Mouse (Mus musculus) embryonic facial prominence, embryonic 13.5 days (tissue): Measurements from ENCODE around the gene Hsf5. TPM values are rescaled to one million over a fixed set of nuclear protein-coding genes. Genes with fewer than 3 reads are reported as not detected.

Source experiments
- ATAC-seq: fragments of 200-750 bp; cut with Nextera tagmentation; 2 replicates; pipeline ENCODE4 v1.8.0; 2017; ENCODE audit warnings: low read depth; ENCODE audit not compliant: insufficient number of reproducible peaks, insufficient read depth, low FRiP score, low TSS enrichment
- H3K27ac ChIP-seq: fragments of 300-500 bp; sonication (generic); 2 replicates; pipeline ENCODE4 v1.5.1; 2015; ENCODE audit warnings: moderate library complexity, mild to moderate bottlenecking, inconsistent platforms
- H3K27me3 ChIP-seq: fragments of 300-500 bp; sonication (generic); 2 replicates; pipeline ENCODE4 v1.6.1; 2015; ENCODE audit warnings: mild to moderate bottlenecking, inconsistent platforms
- H3K36me3 ChIP-seq: fragments of 300-500 bp; sonication (generic); 2 replicates; pipeline ENCODE4 v1.6.1; 2015; ENCODE audit warnings: mild to moderate bottlenecking, inconsistent platforms
- H3K4me1 ChIP-seq: fragments of 300-500 bp; sonication (generic); 2 replicates; pipeline ENCODE4 v1.6.1; 2015; ENCODE audit warnings: inconsistent platforms
- H3K4me2 ChIP-seq: fragments of 300-500 bp; sonication (generic); 2 replicates; pipeline ENCODE4 v1.6.1; 2015; ENCODE audit warnings: moderate library complexity, mild to moderate bottlenecking, inconsistent platforms
- H3K4me3 ChIP-seq: fragments of 300-500 bp; sonication (generic); 2 replicates; pipeline ENCODE4 v1.5.1; 2015; ENCODE audit warnings: mild to moderate bottlenecking, inconsistent platforms
- H3K9ac ChIP-seq: fragments of 300-500 bp; sonication (generic); 2 replicates; pipeline ENCODE4 v1.6.1; 2015; ENCODE audit warnings: mild to moderate bottlenecking, inconsistent platforms
- H3K9me3 ChIP-seq: fragments of 300-500 bp; sonication (generic); 2 replicates; pipeline ENCODE4 v1.6.1; 2016; ENCODE audit warnings: inconsistent platforms
- WGBS: fragments of 180-500 bp; shearing (Covaris S2); methylation state at CpG from one replicate; pipeline ENCODE4 v1.1.7; 2015; ENCODE audit warnings: mixed read lengths; 5-methylcytosine and 5-hydroxymethylcytosine counted together
- polyA plus RNA-seq: library from polyadenylated mRNA; unstranded; fragments of >200 nt; fragmentation: Nextera tagmentation; extraction: Ambion mirVana; gene quantifications from 2 replicates; pipeline ENCODE4 v1.2.1, GENCODE M21; 2015

Gene Hsf5
- polyA plus RNA-seq, 1 experiment from 2014 or later: 0.25 TPM

DNA sequence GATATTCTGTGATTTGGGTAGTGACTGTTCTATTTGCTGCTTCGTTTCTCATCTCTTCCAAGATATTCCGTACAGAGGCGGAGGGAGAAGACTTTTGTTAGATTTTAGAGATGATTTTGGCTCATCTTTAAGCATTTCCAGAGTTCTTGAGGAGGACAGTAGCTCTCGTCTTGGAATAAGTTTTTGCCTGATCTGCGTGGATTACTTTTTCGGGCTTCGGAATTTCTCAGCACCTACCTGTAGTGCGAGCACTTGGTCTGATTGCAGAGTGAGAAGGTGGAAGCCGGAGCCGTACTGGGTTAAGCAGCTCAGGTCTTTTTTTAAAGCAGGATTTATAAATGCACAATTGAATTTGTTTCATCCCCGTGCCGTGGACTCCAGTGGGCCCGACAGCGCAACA is 45.9 kb downstream of the Hsf5 start:
- peak overlapping the region; percentile 28; the same call in 1 of the 2 replicates for H3K27ac ChIP-seq
- peak overlapping the region; percentile 65 for H3K4me2 ChIP-seq
- 7% methylated on average over 14 of the region's 14 CpGs for whole genome bisulfite sequencing
- peak overlapping the region; percentile 67 for H3K9ac ChIP-seq
- ATAC-seq: no peak; the same call in 1 of the 2 replicates
- no peaks in the 10 kb centered on the region for H3K36me3 ChIP-seq
- peak overlapping the region; percentile 46 for H3K4me3 ChIP-seq
- peaks cover 10% of the 10 kb centered on the region for H3K27me3 ChIP-seq
- no peaks in the 10 kb centered on the region for H3K9me3 ChIP-seq
- no peaks in the 10 kb centered on the region for H3K4me1 ChIP-seq

DNA sequence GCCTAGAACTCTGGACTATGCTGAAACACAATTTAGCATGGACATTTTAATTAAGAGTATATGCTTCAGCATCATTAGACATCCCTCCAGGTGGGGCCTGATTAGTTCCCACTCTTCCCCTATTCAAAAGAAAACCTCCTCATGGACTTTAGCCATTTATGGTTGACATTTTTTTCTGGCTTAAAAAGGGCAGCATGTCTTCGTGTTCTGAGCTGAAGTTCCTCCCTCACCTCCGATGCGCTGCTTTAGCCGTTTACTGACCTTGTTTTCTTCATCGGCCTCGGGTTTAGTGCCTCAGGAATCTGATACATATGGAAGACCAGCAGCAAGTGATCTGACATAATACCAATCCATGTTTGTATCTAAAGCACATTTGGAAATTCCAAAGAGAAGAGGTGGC is 47.0 kb downstream of the Hsf5 start:
- peak overlapping the region; percentile 65 for H3K4me2 ChIP-seq
- no peak for ATAC-seq
- peak overlapping the region; percentile 46 for H3K4me3 ChIP-seq
- 66% methylated on average over 6 of the region's 6 CpGs for WGBS
- no peaks in the 10 kb centered on the region for H3K9me3 ChIP-seq
- H3K9ac ChIP-seq: peak overlapping the region; percentile 63; the same call in 1 of the 2 replicates
- no peak overlapping the region for H3K27ac ChIP-seq
- no peaks in the 10 kb centered on the region for H3K36me3 ChIP-seq
- peaks cover 10% of the 10 kb centered on the region for H3K27me3 ChIP-seq
- H3K4me1 ChIP-seq: no peaks in the 10 kb centered on the region

DNA sequence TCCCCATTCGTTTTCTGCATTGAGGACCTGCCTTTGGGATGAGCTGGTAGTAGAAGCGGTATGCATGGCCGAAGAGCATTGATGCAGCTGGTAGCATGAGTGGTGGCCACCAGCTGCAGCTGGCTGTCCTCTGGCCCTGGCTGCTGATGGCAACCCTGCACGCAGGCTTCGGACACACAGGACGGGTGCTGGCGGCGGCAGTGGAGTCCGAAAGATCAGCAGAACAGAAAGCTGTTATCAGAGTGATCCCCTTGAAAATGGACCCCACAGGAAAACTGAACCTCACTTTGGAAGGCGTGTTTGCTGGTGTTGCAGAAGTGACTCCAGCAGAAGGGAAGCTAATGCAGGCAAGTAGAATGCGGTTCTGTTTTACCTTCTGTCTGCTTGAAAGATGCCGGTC is 47.6 kb downstream of the Hsf5 start:
- 70% methylated on average over 12 of the region's 12 CpGs for WGBS
- H3K9ac ChIP-seq: peak overlapping the region; percentile 63
- H3K4me1 ChIP-seq: no peaks in the 10 kb centered on the region
- H3K36me3 ChIP-seq: no peaks in the 10 kb centered on the region
- peak overlapping the region; percentile 65 for H3K4me2 ChIP-seq
- H3K27ac ChIP-seq: no peak overlapping the region
- peak overlapping the region; percentile 46 for H3K4me3 ChIP-seq
- peaks cover 10% of the 10 kb centered on the region for H3K27me3 ChIP-seq
- H3K9me3 ChIP-seq: no peaks in the 10 kb centered on the region
- ATAC-seq: no peak

DNA sequence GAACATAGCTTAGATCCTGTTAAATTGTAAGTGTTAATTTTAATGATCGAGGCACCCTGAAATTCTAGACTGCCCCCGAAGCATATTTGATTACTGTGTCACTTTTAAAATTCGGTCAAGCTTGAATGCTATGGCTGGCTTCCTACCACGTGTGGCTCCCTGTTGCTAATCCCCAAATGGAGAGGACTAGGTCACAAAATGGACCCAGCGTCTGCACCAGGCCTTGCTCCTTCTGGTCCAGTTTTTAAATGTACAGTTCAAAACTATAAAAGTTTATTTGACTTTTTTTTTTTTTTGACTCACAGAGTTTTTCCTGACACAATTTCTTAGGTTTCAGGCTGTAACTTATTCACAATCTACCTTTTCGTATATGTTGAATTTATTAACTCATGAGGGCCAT is 48.3 kb downstream of the Hsf5 start:
- H3K4me1 ChIP-seq: no peaks in the 10 kb centered on the region
- H3K27me3 ChIP-seq: peaks cover 10% of the 10 kb centered on the region
- ATAC-seq: no peak
- H3K4me3 ChIP-seq: peak overlapping the region; percentile 17
- no peaks in the 10 kb centered on the region for H3K9me3 ChIP-seq
- H3K4me2 ChIP-seq: peak overlapping the region; percentile 46
- no peak overlapping the region for H3K9ac ChIP-seq
- H3K27ac ChIP-seq: no peak overlapping the region
- 65% methylated on average over 6 of the region's 6 CpGs for WGBS
- H3K36me3 ChIP-seq: no peaks in the 10 kb centered on the region

DNA sequence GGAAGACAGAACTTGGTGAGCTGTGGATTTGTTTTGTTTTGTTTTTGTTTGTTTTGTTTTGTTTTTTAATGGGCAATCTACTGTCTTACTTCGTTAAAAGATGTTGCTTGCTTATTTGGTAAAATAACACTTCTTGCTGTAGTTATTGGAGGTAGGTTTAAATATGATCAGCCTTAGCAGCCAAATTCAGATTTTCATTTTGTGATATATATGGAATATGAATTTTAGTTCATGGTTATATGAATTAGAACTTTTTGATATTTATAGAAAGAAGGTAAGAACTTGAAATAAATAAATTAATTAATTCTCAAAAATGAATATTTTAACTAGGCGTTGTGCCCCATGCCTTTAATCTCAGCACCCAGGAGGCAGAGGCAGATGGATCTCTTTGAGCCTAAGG is 48.7 kb downstream of the Hsf5 start:
- H3K4me1 ChIP-seq: no peaks in the 10 kb centered on the region
- H3K9ac ChIP-seq: no peak overlapping the region
- H3K4me2 ChIP-seq: peak overlapping the region; percentile 46
- H3K27ac ChIP-seq: no peak overlapping the region
- no peak for ATAC-seq
- 70% methylated on average over 2 of the region's 2 CpGs for WGBS
- H3K36me3 ChIP-seq: no peaks in the 10 kb centered on the region
- H3K9me3 ChIP-seq: no peaks in the 10 kb centered on the region
- peaks cover 10% of the 10 kb centered on the region for H3K27me3 ChIP-seq
- peak overlapping the region; percentile 23 for H3K4me3 ChIP-seq

DNA sequence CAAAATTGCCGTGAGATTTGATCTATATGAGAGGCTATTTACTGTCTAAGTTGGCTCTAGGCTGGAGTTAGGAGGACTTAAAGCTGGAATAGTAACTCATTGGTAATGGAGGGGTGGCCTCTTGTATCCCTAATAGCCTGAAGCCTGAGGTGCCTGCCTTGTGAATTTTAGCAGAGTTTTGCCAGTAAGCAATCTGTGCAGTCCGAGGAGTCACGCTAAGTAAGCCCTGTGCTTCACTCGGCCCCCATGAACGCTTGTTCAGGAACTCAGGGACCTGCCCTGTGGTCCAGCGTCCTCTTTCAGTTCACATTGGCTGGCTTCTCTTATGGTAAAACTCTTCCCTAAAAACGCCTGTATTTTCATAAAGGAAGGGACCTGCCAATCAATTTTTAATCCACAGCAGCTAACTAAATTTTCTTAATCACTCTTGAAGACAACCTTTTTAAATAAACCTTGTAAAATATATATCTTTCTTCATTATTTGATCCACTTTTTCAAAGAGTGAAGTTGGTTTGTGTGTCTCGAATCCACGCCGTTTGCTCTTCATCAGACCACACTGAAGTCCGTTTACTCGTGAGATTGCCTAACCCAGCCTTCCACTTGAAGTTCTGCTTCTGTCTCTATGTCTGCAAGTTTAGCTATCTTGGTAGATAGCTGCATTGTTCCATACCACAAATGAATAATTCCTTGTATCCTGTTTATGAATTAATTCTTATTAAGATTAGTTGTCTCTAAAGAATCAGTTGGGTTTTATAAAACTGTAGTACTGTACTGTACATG is 49.5 kb downstream of the Hsf5 start:
- H3K9me3 ChIP-seq: no peaks in the 10 kb centered on the region
- WGBS: 68% methylated on average over 12 of the region's 12 CpGs
- H3K4me1 ChIP-seq: no peaks in the 10 kb centered on the region
- H3K4me2 ChIP-seq: peak overlapping the region; percentile 46
- no peaks in the 10 kb centered on the region for H3K36me3 ChIP-seq
- peaks cover 10% of the 10 kb centered on the region for H3K27me3 ChIP-seq
- H3K9ac ChIP-seq: 0 out of 2 replicates have a peak overlapping the region, but pooled peaks have one; percentile 27
- H3K4me3 ChIP-seq: peak overlapping the region; percentile 23
- no peak for ATAC-seq
- H3K27ac ChIP-seq: no peak overlapping the region

DNA sequence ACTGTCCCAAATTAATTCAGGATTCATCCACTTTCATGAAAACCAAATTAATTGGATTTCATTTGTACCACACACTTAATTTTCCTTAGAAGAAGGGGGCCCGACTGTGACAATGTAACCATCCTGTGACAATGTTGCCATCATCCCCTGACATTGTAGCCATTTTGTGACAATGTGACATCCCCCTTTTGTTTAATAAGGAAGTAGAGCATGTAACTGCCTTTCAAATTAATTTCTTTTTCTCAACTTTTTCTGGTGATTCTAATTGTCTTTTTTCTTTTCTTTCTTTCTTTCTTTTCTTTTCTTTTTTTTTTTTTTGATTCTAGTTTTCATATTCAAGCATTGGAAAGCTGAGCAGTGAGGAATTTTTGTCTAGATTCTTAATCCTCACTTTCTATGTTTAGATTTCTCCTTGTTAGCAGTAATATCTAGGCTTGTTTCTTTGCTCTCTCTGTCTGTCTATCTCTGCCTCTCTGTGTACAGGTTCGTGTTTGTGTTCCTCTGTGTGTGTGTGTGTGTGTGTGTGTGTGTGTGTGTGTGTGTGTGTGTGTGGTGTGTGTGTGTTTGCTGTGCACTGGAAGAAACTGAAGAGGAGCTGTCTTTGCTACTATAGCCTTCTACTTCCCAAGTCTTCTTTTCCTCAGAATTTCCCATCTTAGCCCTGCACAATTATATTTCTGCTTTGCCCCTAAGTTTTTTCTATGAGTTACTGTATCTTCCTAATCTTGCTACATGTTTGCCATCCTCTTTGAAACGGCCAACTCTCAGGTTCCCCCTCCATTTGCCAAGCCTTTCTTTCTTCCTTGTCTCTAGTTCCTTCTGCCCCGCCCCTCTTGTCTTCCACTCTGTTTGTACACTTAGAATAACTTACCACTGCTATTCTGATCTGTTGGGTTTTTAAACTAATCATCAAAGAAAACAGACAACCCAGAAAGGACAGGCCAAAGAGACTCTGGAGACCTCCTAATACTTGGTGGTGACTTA is 50.4 kb downstream of the Hsf5 start:
- ATAC-seq: no peak
- Histone ChIP-seq H3K36me3 (no peaks in the 10 kb centered on the region), H3K4me2 (no peak overlapping the region; the same call in 1 of the 2 replicates), H3K4me1 (no peaks in the 10 kb centered on the region), H3K4me3 (no peak overlapping the region), H3K27me3 (peaks cover 10% of the 10 kb centered on the region), H3K27ac (no peak overlapping the region), H3K9me3 (no peaks in the 10 kb centered on the region), H3K9ac (no peak overlapping the region)
- WGBS: 65% methylated on average over 4 of the region's 4 CpGs

DNA sequence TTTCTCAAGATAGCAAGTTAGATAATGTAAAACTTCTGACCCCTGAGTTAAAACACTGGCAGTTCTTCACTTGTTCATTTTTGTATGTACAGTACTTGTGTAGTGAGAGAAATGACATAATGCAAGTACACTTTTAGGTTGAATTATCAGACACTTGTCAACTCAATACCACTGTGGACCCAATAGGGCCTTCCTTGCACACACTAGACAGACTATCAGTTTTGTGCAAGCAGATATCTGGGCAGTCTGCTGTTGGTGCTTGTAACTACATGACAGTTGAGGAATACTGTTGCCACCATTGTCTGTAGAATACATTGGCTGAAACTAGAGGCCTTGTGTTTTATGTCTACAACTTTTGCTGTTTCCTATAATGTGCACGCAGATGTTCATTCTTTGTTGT is 56.3 kb downstream of the Hsf5 start:
- no peak for ATAC-seq
- no peaks in the 10 kb centered on the region for H3K4me1 ChIP-seq
- WGBS: 95% methylated on average over 1 of the region's 1 CpGs
- H3K4me3 ChIP-seq: no peak overlapping the region
- no peaks in the 10 kb centered on the region for H3K9me3 ChIP-seq
- no peak overlapping the region for H3K4me2 ChIP-seq
- no peak overlapping the region for H3K9ac ChIP-seq
- no peaks in the 10 kb centered on the region for H3K36me3 ChIP-seq
- no peak overlapping the region for H3K27ac ChIP-seq
- no peaks in the 10 kb centered on the region for H3K27me3 ChIP-seq

DNA sequence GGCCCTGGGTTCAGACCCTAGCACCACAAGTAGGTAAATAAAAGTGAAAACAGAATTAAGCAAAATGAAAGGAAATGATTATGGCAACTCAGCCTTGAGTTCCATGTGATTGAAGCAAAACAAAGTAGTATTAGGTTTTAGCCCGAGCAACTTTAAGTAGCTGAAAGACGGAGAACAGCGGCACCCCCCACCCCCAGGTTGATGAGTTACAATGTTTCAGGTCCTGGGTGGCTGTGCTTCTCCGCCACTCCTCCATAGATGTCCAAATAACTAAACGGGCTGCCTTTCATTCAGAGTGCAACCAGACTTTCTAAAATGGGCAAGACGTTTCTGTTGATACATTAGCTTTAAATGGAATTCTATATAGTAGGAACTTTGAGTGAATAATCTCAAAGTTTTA is 58.6 kb downstream of the Hsf5 start:
- H3K4me1 ChIP-seq: 0 out of 2 replicates have a peak, but pooled peaks cover 8% of the 10 kb centered on the region
- WGBS: 83% methylated on average over 6 of the region's 6 CpGs
- H3K9me3 ChIP-seq: no peaks in the 10 kb centered on the region

DNA sequence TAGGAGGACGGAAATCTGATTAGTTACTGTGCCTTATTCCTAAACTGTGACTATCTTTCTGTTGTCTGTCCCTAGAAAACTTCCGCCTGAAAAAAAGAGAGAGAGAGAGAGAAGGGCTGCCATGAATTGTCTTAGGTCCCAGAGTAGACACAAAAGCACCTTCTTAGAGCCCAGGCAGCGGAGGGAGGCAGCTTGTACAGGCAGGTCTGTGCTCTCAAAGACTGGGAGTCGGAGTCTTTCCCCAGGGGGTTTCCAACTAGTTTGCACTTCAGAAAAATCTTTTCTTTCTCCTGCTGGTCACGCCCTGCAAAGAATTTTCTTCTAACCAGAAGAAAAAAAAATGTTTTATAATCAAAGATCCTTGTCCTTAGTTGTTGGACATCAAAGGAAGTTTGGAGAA is 60.8 kb downstream of the Hsf5 start:
- Histone ChIP-seq H3K4me3 (no peak overlapping the region), H3K27me3 (0 out of 2 replicates have a peak, but pooled peaks cover 3% of the 10 kb centered on the region), H3K4me2 (no peak overlapping the region; the same call in 1 of the 2 replicates), H3K36me3 (no peaks in the 10 kb centered on the region), H3K4me1 (peaks cover 9% of the 10 kb centered on the region; the same call in 1 of the 2 replicates), H3K9me3 (no peaks in the 10 kb centered on the region), H3K9ac (no peak overlapping the region), H3K27ac (peak overlapping the region; percentile 56)
- 35% methylated on average over 5 of the region's 5 CpGs for WGBS
- no peak for ATAC-seq

More for the DNA sequence above, 58.6 kb downstream of the Hsf5 start:
- no peak overlapping the region for H3K4me3 ChIP-seq
- H3K27ac ChIP-seq: no peak overlapping the region
- H3K36me3 ChIP-seq: no peaks in the 10 kb centered on the region
- no peak for ATAC-seq
- no peak overlapping the region for H3K4me2 ChIP-seq
- no peaks in the 10 kb centered on the region for H3K27me3 ChIP-seq
- no peak overlapping the region for H3K9ac ChIP-seq

DNA sequence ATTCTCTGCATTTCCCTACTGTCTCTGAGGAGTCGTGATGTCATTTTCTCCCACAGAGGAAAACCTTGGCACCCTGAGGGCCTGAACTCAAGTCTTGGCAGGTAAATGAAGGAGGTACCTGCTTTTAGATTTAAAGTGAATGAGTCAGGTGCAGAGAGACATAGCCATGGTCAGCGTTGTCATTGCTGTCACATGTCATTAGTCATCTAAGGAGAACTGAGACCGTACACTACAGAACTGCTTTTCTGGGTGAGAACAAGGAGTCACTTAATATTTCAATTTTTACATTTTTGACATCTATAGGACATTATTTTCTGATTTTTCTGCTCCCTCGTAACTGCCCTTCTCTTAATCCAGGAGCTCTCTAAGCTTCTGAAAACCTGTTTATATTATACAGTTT is 61.6 kb downstream of the Hsf5 start:
- H3K27ac ChIP-seq: peak overlapping the region; percentile 13; the same call in 1 of the 2 replicates
- no peaks in the 10 kb centered on the region for H3K9me3 ChIP-seq
- H3K27me3 ChIP-seq: 0 out of 2 replicates have a peak, but pooled peaks cover 3% of the 10 kb centered on the region
- no peak overlapping the region for H3K9ac ChIP-seq
- H3K36me3 ChIP-seq: no peaks in the 10 kb centered on the region
- peaks cover 17% of the 10 kb centered on the region; the same call in 1 of the 2 replicates for H3K4me1 ChIP-seq
- no peak overlapping the region for H3K4me2 ChIP-seq
- H3K4me3 ChIP-seq: no peak overlapping the region
- ATAC-seq: no peak
- 59% methylated on average over 4 of the region's 4 CpGs for WGBS
